Mouse (Mus musculus) cerebellum, adult 11-12 months (tissue): ENCODE results near the gene Thap4.
"Not testable (repeated sequence)": the region's sequence is repeated elsewhere in the genome, so short reads cannot be mapped to it uniquely, and the experiment has no call there.

Experiments
- DNase-seq: peaks from one replicate; pipeline ENCODE4 v3.0.0; 2022

Thap4 gene

DNA sequence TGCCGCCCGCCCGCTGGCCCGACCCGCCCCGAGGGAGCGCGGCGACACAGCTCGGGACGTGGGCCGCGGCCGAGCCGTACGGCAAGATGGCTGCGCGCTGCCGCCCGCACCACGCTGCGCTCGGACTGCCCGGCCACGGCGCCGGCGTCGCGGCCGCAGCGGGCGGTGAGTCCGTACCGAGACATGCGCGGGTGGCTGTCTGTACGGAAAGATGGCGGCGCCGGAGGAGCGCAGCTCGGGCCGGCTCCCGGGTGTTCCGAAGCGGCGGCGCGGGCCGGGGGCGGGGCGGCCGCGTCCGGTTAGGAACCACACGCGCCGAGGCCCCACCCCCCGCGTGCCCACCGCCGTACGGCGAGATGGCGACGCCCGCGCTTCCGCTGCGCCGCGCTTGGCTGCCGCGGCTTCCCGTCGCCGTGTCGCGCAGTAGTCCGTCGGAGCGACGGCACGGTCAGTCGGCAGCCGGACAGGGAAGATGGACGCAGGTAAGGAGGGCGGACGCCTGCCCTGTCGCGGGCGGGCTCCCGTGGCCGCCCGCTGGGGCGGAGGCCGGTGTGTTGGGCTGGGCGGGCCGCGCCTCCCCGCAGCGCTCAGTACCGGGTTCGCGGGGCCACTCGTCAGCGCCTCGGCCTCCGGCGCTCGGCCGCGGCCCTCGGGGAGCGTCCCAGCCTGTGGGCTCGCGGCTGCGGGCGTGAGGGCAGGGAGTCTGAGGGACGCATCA, at the start of gene Thap4:
TSS of gene Thap4 (minus strand) at position 292 of the 718 bp plus-strand sequence.
- peak; percentile 96 for DNase-seq

DNA sequence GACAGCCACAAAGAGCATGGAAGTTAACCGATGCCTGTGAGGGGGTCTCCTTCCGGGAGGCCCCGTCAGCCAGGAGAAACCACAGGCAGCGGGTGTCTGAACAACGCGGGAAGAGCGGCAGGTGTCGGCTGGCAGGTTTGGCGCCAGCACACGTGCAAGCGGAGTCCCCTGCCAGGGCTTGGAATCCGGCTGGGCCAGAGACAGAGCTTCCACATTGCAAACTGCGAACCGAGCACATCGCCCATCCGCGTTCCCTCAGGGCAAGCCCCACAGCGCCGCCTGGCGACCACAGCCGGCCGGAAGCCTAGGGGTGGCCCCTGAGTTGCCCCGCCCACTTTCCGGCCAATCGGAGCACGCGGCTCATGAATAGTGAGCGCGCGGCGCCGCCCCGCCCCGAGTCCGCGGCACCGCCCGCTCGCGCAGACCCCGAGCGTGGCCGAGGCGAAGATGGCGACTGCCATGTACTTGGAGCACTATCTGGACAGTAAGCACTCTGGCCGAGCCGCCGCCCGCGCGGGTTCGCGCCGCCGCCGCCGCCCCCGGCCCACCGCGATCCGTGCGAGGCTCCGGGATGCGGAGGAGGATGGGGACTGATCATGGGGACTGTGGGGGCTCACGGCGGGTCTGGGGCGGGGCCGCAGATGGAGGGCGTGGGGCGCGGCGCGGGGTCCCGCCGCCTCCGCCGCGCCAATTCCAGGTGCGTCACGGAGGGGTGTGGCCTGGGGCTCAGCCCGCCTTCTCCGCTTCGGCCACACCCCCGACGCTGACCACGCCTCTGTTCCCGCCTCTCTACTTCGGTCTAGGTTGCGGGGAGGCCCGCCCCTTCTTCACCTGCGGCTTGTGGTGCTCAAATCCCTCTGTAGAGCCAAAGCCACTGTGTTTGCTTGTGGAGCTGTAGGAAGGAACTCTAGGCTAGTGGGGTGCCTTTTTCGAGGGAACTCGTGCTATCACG, 49.2 kb upstream of the Thap4 start, which contains the start of gene Ing5:
TSS of gene Ing5 (plus strand) at position 410 of the 952 bp plus-strand sequence.
- DNase-seq, result peak; percentile 99

DNA sequence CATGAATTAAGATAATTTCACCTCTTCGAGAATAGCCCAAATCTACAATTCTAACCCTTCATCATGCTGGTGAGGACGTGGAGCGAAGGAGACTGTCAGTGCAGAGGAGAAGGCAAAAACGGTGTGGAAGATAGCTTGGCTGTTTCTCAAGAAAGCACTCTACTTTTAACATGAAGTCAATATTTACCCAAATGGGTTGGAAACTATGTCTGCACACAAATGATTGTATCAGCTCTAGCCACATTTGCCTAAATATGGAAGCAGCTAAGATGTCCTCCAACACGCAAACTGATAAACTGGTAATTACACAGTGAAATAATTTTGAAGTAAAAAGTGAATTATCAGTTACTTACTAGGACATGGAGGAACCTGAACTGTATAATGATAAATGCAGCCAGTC, 48.1 kb upstream of the Thap4 start:
- DNase-seq, result peak; percentile 19

DNA sequence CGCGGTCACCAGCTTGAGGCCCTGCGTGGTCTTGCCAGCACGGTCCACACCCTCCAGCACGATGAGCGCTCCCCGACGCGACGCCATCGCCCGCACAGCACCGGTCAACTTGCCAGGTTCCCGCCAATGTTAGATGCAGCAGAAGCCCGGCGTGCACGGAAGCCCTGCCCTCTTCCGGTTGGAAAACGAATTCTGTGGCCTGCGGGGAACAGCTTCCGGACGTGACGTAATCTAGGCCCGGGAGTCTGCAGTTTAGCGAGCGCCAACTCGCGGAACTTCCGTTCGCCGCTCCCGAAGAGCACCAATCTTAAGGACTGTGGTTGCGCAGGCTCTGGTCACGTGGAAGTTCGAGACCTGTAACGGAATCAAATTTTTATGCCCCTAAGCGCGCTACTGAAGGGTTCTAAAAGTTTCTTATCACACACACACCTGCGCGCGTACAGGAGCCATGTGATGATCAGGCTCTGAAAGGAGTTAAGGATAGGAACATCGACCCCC, 47.1 kb upstream of the Thap4 start, which contains the start of gene Dtymk:
TSS of gene Dtymk (minus strand) at position 194 of the 498 bp plus-strand sequence.
- DNase-seq, result peak; percentile 95

DNA sequence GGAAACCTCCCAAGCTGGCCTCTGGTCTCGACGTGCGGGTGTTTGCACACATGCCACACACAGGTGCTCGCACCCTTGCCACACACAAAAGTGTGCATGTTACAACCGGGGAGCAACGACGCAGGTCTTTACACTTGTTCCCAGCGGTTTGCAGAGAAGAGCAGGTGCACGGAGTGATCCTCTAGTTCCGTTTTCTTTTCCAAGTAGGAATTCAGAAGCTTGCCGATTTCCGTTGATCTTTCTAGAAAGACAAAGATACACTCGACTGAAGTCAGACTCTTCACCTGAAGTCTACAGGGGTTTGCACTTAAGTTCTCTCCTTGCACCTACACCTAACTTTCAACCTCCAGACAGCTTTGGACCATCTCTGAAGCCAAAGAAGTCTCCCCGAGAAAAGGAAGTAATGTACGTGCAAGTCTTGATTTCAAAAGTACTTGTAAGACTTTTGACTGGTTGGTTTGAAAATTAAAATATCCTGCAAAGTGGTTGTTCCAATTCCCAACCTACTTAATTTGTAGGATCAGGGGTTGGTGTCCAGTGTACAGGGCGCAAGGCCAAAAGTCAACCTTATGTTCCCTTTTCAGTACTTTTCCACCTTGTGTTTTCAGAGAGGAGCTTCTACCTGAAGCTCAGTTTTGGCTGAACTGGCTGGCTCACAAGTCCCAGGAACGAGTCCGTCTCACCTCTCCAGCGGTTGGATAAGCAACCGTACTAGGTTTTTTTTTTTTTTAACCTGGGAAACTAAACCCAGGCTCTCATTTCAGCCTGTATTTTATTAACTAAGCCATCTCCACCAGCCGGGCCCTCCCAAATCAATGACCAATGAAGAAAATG, 46.2 kb upstream of the Thap4 start:
- peak; percentile 53 for DNase-seq

DNA sequence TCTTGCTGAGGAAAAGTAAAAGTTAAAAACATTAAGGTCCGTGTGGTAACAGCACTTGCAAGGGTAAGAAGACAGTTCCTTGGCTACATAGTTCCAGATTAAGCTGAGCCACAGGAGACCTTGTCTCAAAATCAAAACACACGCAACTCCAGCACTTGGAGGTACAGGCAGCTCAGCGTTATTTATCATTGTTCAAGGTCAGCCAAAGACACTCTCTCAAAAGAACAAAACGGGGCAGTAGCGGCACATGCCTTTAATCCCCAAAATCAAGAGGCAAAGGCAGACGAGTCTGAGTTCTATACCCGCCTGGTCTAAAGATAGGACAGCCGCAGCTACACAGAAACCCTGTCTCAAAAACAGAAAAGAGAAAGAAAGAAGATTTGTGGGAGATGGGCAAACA, 41.2 kb upstream of the Thap4 start:
- DNase-seq, result no peak

DNA sequence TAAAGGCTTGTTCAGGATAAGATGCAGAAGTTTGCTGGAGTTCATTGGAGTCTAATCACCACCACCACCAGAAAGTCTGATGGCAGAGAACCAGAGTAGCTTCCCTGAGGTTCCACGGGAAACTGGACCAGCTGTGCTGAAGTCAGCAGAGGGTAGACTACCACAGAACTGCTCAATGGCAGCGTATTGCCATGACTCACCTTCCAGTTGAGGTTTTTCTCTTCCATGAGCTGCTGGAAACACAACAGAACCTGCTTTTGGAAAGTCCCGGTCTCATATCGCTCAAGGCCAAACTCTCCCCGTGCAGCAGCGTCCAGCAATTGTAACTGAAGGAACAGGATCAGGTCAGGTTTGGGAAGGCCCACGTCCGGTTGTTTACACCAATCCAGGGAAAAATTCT, 39.9 kb upstream of the Thap4 start:
- DNase-seq, result no peak

DNA sequence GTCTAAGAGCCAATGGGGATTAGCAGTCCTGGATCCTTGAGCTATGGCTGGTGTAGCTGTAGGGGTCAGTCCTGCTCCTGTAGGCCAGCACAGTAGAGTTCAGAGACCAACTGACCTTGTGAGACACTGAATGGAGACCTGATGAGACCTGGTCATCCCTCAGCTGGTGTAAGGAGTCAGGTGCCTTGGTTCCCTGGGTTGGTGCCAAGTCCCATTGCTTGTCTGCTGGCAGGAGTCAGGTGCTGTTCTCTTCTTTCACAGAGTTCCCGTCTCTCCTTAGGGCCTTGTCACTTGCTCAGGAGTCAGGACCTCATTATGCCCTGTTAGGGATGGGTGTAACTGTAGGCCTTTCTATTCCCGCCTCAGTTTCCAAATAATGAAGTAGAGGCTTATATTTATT, 32.2 kb upstream of the Thap4 start:
- DNase-seq, result no peak

DNA sequence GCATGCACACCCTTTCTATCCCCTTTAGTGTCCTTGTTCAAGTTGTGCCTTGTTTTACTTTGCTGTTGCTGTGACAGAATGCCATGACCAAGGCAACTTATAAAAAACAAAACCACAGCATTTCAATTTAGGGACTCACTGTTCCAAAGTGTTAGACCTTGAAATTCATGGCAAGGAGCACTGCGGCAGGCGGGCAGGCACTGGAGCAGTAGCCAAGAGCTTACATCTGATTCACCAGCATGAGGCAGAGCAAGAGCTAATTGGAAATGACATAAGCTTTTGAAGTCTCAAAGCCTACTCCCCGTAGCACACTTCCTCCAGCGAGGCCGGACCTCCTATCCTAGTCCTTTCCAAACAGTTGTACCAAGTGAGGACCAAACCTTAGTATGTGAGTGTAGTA, 22.0 kb upstream of the Thap4 start:
- no peak for DNase-seq

DNA sequence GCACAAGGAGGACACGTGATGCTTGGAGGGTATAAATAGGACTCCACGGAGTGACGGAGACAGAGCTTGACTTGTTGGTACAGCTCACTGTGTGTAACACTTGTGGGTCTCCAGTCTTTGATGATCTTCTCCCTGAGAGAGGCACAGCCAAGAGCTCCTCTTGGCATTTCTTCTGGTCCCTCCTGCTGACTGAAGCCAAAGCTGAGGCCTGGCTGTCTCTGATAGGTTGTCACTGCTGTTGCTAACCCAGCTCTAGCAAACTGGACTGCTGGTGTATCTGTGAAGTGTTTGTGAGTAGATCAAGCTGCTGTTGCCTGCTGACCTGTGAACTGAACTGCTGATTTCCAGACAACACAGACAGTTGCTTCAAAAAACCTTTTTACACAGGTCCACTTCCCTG, 15.2 kb upstream of the Thap4 start:
- no peak for DNase-seq

DNA sequence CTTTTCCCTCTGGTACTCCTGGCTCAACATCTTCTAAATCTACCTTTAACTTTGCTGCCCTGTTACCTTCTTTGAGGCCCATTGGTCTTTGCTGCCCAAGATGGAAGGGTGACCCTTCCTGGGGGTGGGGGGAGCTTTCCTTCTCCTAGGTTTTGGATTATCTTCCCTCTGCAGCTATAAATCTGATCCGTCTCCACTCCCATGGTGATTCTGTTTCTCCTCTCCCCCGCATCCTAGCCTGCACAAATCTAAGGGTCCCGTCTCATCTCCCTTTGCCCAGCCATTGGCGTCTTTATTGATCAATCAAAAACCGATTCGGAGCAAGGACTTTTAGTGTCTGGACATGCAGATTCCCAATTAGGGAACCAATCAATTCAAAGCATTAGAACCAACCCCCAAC, 12.9 kb upstream of the Thap4 start:
- DNase-seq, result no peak

DNA sequence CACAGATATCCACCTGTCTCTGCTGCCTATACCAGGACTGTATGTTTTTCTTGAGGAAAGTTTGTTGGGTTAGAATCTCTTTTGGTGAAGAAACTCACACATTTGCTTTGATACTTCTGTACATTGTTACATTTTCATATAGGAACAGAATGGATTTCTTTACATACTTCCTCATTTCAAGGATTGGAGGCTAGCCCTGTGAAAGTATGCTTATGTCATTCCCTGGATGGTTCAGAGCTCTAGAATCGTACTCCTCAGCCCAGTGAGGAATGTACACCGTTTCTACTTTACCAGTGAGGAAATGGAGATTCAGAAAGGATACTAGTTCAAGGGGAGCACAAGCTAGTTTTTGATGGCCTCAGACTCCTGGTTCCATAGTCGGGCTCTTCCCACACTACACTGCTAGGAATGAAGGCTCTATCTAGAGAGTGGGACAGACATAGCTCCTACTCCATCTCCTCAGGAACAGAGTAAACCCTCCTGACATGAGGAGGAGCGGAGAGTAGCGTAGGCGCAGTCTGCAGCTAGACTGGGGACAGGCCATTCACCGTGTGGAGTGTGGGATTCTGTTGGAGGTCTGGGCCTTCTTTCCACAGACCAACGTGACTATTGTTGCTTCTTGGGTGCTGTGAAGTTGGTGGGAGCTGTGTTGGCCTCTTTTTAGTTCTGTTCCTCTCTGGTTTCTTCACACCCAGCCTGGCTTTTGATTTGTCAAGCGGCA, 10.4 kb upstream of the Thap4 start:
- DNase-seq, result no peak

DNA sequence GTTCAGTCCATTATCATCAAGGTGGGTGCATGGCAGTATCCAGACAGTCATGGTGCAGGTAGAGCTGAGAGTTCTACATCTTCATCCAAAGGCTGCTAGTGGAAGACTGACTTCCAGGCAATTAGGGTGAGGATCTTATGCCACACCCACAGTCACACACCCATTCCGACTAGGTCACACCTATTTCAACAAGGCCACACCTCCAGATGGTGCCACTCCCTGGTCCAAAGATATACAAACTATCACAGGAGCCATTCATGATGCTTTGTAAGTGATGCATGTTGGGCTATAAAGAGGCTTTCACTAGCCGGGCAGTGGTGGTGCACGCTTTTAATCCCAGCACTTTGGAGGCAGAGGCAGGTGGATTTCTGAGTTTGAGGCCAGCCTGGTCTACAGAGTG, 8.9 kb upstream of the Thap4 start:
- not testable (repeated sequence) for DNase-seq

DNA sequence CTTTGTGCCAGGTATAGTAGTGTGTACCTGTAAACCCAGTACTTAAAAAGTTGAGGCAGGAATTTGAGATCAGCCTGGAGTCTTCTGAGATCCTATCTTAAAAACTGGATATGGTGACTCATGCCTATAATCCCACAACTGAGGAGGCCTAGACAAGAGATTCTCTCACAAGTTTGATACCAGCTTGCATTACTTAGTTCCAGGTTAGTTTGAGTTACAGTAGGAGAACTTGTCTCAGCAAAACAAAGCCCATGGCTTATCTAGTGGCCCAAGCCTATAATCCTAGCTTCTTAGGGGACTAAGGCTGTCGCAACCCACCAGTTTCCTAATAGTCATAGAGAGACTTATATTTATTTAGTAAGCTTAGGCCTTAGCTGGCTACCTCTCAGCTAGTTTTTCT, 5.4 kb upstream of the Thap4 start:
- DNase-seq, result no peak

DNA sequence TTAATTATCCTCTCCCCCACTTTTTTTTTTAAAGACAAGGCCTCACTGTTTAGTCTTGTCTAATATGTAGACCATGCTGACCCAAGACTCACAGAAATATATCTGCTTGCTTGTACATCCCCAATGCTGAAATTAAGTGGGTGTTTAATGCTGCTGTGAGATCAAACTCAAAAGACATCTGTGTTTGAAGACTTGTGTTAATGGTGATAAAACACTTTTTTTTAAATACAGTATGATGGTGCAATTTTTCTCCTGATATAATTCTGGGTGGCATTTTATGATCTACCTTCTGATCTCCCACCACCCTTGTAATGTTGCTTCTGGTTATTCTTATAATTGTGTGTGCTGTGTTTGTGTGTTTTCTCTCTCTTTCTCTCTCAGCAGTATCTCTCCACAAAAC, 1.5 kb upstream of the Thap4 start:
- DNase-seq, result no peak

DNA sequence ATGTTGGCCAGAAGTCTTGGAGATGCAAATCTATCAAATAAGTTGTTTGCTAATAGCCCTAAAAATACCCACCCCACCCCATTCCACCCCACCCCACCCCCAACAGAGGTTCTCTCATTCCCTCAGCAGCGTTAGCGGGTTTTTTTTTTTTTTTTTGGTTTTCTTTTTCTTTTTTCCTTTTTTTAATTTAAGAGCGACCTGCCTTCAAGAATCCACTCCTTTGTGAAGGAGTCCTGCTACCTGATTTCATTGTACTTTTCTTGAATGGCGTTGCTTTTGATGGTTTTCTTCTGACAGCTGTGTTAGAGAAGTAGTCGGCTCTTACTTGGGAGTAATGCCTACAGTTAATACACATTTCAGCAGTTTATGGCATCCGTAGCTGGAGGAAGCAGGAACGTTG, 954 bp upstream of the Thap4 start:
- DNase-seq, result no peak

DNA sequence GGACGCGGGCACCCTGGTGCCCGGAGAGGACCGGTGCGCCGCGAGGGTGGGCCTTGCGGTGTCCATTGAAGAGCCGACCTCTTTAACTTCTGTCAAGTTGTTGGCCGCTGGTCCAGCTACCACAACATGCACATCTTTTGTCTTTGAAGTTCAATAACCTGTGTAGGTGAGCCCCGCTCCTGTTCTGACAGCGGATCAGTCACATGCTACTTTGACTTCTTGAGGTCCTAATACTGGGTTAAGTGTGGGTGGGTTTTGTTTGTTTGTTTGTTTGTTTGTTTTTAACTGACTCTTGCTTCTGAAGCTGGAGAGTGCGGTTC, 587 bp upstream of the Thap4 start:
- no peak for DNase-seq

DNA sequence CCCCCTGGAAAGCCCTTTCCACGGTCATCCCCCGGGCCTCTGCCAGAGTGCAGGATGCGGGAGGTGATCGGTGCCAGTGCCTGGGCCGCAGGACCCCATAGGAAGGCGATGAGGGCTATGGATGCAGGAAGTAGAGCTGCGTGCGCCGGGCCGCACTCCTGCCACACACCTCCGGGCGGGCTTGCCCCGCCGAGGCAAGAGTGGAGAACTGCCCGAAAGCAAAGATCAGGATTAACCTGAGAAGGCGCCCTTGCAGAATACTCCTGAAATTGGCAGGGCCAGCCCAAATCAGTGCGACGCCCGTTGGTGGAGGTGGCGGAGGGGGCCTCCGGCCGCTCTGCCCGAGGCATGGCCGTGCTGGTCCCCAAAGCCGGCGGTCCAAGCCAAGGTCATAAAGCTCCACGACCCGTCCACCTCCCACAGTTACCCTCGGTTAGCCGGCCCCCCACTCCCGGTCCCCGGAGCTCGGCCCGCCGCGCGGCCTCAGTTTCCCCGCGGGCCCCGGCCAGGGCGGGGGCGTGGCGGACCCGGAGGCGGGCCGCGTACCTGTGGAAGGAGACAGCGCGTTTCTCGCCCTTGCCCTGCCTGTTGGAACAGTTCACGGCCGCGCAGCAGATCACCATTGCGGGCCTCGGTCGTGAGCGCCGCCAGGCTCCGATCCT, 622 bp downstream of the Thap4 start:
- no peak for DNase-seq

DNA sequence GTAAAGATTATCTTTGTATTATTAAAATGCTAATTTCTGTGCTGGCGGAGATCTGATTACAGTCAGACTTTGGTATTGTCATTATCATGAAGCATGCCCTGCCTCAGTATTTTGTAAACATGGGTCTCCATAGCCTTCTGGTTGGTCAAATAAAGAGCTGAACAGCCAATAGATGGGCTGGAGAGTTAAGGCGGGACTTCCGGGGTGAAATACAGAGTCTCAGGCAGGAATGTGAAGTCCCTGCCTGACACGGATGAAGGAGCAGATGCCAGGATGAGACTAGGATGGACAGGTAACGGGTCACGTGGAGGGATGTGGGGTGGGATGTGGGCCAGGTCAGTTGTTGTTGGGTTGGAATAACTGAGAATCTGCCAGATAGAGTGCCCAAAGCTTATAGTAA, 3.4 kb downstream of the Thap4 start, which contains the start of gene Atg4b:
TSS of gene Atg4b (plus strand) at position 211 of the 400 bp plus-strand sequence.
- no peak for DNase-seq

DNA sequence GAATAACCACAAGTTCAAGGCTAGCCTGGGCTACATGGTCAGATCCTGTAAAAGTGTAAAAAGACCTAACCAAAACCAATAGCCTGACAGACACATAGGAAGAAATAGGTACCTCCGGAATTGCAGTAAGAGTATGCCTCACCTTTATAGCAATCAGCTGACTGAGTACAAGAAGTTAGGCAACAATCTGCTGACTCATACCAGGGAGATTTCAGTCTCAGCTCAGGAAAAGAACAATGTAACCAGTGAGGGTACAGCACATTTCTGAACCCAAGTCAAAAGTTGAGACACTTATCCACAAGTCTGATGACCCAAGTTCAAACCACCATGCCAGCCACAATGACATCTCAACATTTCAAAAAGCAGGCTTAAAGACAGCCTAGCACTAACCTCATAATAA, 6.1 kb downstream of the Thap4 start:
- DNase-seq, result no peak

DNA sequence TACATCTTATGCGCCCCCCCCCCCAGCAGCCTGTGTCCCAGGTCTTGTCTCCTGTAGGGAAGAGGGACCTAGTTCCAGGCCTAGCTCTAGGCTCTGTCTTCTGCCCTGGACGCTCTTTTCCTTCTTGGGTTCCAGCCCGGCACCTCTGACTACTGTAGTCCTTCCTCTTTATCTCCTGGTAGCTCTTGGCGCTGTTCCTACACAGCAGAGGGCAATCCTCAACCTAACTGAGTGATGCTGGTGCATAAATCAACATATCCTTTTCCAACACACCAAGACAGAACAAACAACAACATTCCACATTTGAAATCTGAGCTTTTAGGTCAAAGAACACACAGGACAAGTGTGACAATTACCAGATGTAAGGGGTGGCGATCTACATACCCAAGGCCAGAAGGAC, 8.5 kb downstream of the Thap4 start:
- DNase-seq, result no peak

DNA sequence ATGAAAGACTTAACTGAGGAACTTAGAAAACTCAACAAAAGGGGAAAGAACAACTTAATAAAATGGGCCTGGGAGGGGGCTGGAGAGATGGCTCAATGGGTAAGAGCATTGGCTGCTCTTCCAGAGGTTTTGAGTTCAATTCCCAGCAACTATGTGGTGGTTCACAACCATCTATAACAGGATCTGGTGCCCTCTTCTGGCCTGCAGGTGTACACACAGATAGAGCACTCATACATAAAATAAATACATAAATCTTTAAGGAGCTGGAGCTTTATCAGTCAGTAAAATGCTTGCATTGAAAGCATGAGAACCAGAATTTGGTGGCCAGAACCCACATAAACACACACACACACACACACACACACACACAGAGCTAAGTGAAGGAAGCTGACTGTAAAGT, 11.8 kb downstream of the Thap4 start:
- no peak for DNase-seq
